Mouse (Mus musculus): Measurements from ENCODE around the gene Mt1.
A peak's percentile ranks its signal among the peaks of the same experiment; 100 is the strongest.

The Mt1 gene

GRCm38 (mm10) chr8:94205736-94206135 lies 26.9 kb downstream of the Mt1 start:
- DNase-seq (ENCODE audit: low read depth): peak; percentile 70

- no peak for DNase-seq (ENCODE audit: low read depth)
Observed at GRCm38 (mm10) chr8:94206256-94206655, 27.4 kb downstream of the Mt1 start.

- no peak for DNase-seq (ENCODE audit: low read depth)
Observed at GRCm38 (mm10) chr8:94207491-94207890, 28.6 kb downstream of the Mt1 start.

GRCm38 (mm10) chr8:94209639-94210038 lies 30.8 kb downstream of the Mt1 start:
- DNase-seq (ENCODE audit: low read depth): no peak

- DNase-seq (ENCODE audit: low read depth): no peak
Observed at GRCm38 (mm10) chr8:94210225-94210624, 31.3 kb downstream of the Mt1 start.

- peak; percentile 19 for DNase-seq (ENCODE audit: low read depth)
Observed at GRCm38 (mm10) chr8:94213819-94214218, 34.9 kb downstream of the Mt1 start.

- DNase-seq (ENCODE audit: low read depth): peak; percentile 94
Observed at GRCm38 (mm10) chr8:94214252-94215173, 35.6 kb downstream of the Mt1 start, which contains the start of gene Nup93. TSS of gene Nup93 (plus strand) at chr8:94214564.

GRCm38 (mm10) chr8:94227381-94227939 lies 48.6 kb downstream of the Mt1 start:
- no peak for DNase-seq (ENCODE audit: low read depth)
